8 mouse cellular contexts compared by ENCODE assay signal in genomic region chr6:6884897-6885296, GRCm38 (mm10). TPM values are rescaled to one million over a fixed set of nuclear protein-coding genes. Genes with fewer than 3 reads are reported as not detected.
A peak's percentile ranks its signal among the peaks of the same experiment; 100 is the strongest.
DNase-seq lines count a peak whose midpoint lies in the region; ATAC-seq and TF ChIP-seq lines count a peak whose summit lies in the region.

No protein-coding gene starts in this region.

- H3K4me3 ChIP-seq in spleen, adult 2 months (ENCODE audit: extremely low read depth, insufficient read depth, insufficient read length) = no peak overlapping the region
- no peak overlapping the region for H3K4me3 ChIP-seq in forebrain, embryonic 16.5 days (replicated peaks; ENCODE audit: low read length)
- no peak overlapping the region for H3K4me3 ChIP-seq in midbrain, embryonic 16.5 days (ENCODE audit: low read depth, low read length)

- WGBS in spleen, adult 2 months = 15% methylated on average over 12 of the region's 12 CpGs
- 2% methylated on average over 12 of the region's 12 CpGs for WGBS in forebrain, embryonic 16.5 days
- 2% methylated on average over 12 of the region's 12 CpGs for WGBS in midbrain, embryonic 16.5 days

- no peaks in the 10 kb centered on the region for H3K36me3 ChIP-seq in spleen, adult 2 months (ENCODE audit: control insufficient read depth, insufficient read depth, low read length)
- no peaks in the 10 kb centered on the region for H3K36me3 ChIP-seq in forebrain, embryonic 16.5 days (ENCODE audit: control insufficient read depth, insufficient read depth)
- no peaks in the 10 kb centered on the region for H3K36me3 ChIP-seq in midbrain, embryonic 16.5 days (ENCODE audit: control insufficient read depth, insufficient read depth, low read length)

- DNase-seq in cerebellum, postnatal 14 days = peak; percentile 79 to 80
- DNase-seq in cerebellum, adult 9-10 months = no peak
- DNase-seq in spleen, adult 2 months (ENCODE audit: low read depth in 1 of 2, low spot score in 2 of 2) = no peak
- DNase-seq in spleen, adult 12 weeks (ENCODE audit: low spot score) = no peak
- DNase-seq in kidney, postnatal 4 days = peak; percentile 83 to 85
- no peak for DNase-seq in urinary bladder, postnatal 25 days (ENCODE audit: low spot score)

- peak; percentile 22; the same call in 1 of the 2 replicates for ATAC-seq in forebrain, embryonic 16.5 days
- ATAC-seq in midbrain, embryonic 16.5 days = peak; percentile 57

- H3K4me1 ChIP-seq in spleen, adult 2 months (ENCODE audit: control insufficient read depth, insufficient read depth, insufficient read length) = no peaks in the 10 kb centered on the region
- H3K4me1 ChIP-seq in forebrain, embryonic 16.5 days (replicated peaks; ENCODE audit: control insufficient read depth, insufficient read depth, low read length) = peaks cover 18% of the 10 kb centered on the region
- peaks cover 16% of the 10 kb centered on the region for H3K4me1 ChIP-seq in midbrain, embryonic 16.5 days (ENCODE audit: control insufficient read depth, insufficient read depth, low read length)

- TF ChIP-seq POLR2A in spleen, adult 2 months (IDR thresholded peaks at IDR 0.05; ENCODE audit: low read depth, low read length) = no peak

- H3K27me3 ChIP-seq in spleen, adult 2 months (ENCODE audit: control insufficient read depth, insufficient read depth, low read length) = peaks cover 10% of the 10 kb centered on the region
- peaks cover 8% of the 10 kb centered on the region; the same call in 1 of the 2 replicates for H3K27me3 ChIP-seq in forebrain, embryonic 16.5 days (replicated peaks; ENCODE audit: control insufficient read depth, insufficient read depth, low read length)
- H3K27me3 ChIP-seq in midbrain, embryonic 16.5 days (ENCODE audit: control insufficient read depth, insufficient read depth, low read depth, low read length) = peaks cover 25% of the 10 kb centered on the region

- no peak overlapping the region for H3K4me2 ChIP-seq in forebrain, embryonic 16.5 days (ENCODE audit: low read length)
- no peak overlapping the region for H3K4me2 ChIP-seq in midbrain, embryonic 16.5 days (ENCODE audit: low read length)

- H3K27ac ChIP-seq in spleen, adult 2 months (ENCODE audit: insufficient read depth, low read length) = no peak overlapping the region
- H3K27ac ChIP-seq in forebrain, embryonic 16.5 days (ENCODE audit: low read length) = no peak overlapping the region
- no peak overlapping the region for H3K27ac ChIP-seq in midbrain, embryonic 16.5 days (ENCODE audit: low read length)

- peak; percentile 2; the same call in 1 of the 2 replicates for TF ChIP-seq CTCF in spleen, adult 2 months (IDR thresholded peaks at IDR 0.05; ENCODE audit: extremely low read depth, insufficient read depth, insufficient read length, insufficient replicate concordance)

- no peak overlapping the region for H3K9ac ChIP-seq in forebrain, embryonic 16.5 days (replicated peaks; ENCODE audit: low read depth, low read length)
- no peak overlapping the region for H3K9ac ChIP-seq in midbrain, embryonic 16.5 days (ENCODE audit: low read depth, low read length)

- H3K9me3 ChIP-seq in forebrain, embryonic 16.5 days (ENCODE audit: control insufficient read depth, low read length) = no peaks in the 10 kb centered on the region
- H3K9me3 ChIP-seq in midbrain, embryonic 16.5 days (replicated peaks; ENCODE audit: control insufficient read depth, low read length, poor library complexity, severe bottlenecking) = no peaks in the 10 kb centered on the region

RNA-seq across cellular contexts. Expression of gene Dlx5, which starts 3.0 kb away (rescaled TPM):
- polyA plus RNA-seq in spleen, adult 2 months (2012; rRNA removed) = not detected in 2 replicates
- polyA plus RNA-seq in forebrain, embryonic 16.5 days (2015; fragmentation: Nextera tagmentation; extraction: Ambion mirVana) = 74.3 and 75.7 TPM in 2 replicates
- 9.7 and 20.7 TPM in 2 replicates for polyA plus RNA-seq in midbrain, embryonic 16.5 days (2015; fragmentation: Nextera tagmentation; extraction: Ambion mirVana)

RNA-seq across cellular contexts. Expression of gene Dlx6, which starts 21.8 kb away (rescaled TPM):
- not detected in 2 replicates for polyA plus RNA-seq in spleen, adult 2 months (2012; rRNA removed)
- polyA plus RNA-seq in forebrain, embryonic 16.5 days (2015; fragmentation: Nextera tagmentation; extraction: Ambion mirVana) = 7.2 and 12.6 TPM in 2 replicates
- 1.3 and 3.0 TPM in 2 replicates for polyA plus RNA-seq in midbrain, embryonic 16.5 days (2015; fragmentation: Nextera tagmentation; extraction: Ambion mirVana)

Comparison
In these comparisons a context has a peak if more than half of its experiments do, and no peak if none do; other contexts are left out.
1. DNase-seq: peak in cerebellum, postnatal 14 days (2 of 2) and kidney, postnatal 4 days (2 of 2); none in cerebellum, adult 9-10 months (single experiment), spleen, adult 2 months (0 of 2), spleen, adult 12 weeks (single experiment) and urinary bladder, postnatal 25 days (single experiment).
2. RNA of gene Dlx5, which starts 3.0 kb away (polyA plus RNA-seq): 74.3 to 75.7 TPM in forebrain, embryonic 16.5 days and 9.7 to 20.7 TPM in midbrain, embryonic 16.5 days; not detected in spleen, adult 2 months; every median in the first group is over 10 times any median in the second.